Mouse (Mus musculus) midbrain, embryonic 10.5 days (tissue): ENCODE results near the gene Dnm1. TPM values are rescaled to one million over a fixed set of nuclear protein-coding genes. Genes with fewer than 3 reads are reported as not detected.

Experiments
- DNase-seq: peaks from one replicate; pipeline ENCODE4 v3.0.0-alpha.2; 2017; ENCODE audit warnings: low spot score
- H3K27ac ChIP-seq: fragments of 300-500 bp; sonication (generic); replicated peaks from 2 replicates; pipeline ENCODE4 v1.5.1; 2016; ENCODE audit warnings: mild to moderate bottlenecking
- H3K27me3 ChIP-seq: fragments of 300-500 bp; sonication (generic); 2 replicates; pipeline ENCODE4 v1.6.1; 2016; ENCODE audit warnings: low read depth, mild to moderate bottlenecking; ENCODE audit not compliant: poor library complexity, severe bottlenecking
- H3K36me3 ChIP-seq: fragments of 300-500 bp; sonication (generic); 2 replicates; pipeline ENCODE4 v1.6.1; 2016; ENCODE audit warnings: mild to moderate bottlenecking, moderate library complexity
- H3K4me1 ChIP-seq: fragments of 300-500 bp; sonication (generic); 2 replicates; pipeline ENCODE4 v1.6.1; 2016
- H3K4me3 ChIP-seq: fragments of 300-500 bp; sonication (generic); 2 replicates; pipeline ENCODE4 v1.5.1; 2016; ENCODE audit warnings: mild to moderate bottlenecking, moderate library complexity
- H3K9me3 ChIP-seq: fragments of 300-500 bp; sonication (generic); replicated peaks from 2 replicates; pipeline ENCODE4 v1.6.1; 2016; ENCODE audit warnings: mild to moderate bottlenecking
- WGBS: fragments of 180-500 bp; shearing (Covaris S2); methylation state at CpG from one replicate; pipeline ENCODE4 v1.1.7; 2016; 5-methylcytosine and 5-hydroxymethylcytosine counted together
- polyA plus RNA-seq: library from polyadenylated mRNA; unstranded; fragments of >200 nt; fragmentation: Nextera tagmentation; extraction: Ambion mirVana; gene quantifications from 2 replicates; pipeline ENCODE4 v1.2.1, GENCODE M21; 2016

Gene Dnm1
- polyA plus RNA-seq, 1 experiment from 2014 or later, result 9.0 TPM

DNA sequence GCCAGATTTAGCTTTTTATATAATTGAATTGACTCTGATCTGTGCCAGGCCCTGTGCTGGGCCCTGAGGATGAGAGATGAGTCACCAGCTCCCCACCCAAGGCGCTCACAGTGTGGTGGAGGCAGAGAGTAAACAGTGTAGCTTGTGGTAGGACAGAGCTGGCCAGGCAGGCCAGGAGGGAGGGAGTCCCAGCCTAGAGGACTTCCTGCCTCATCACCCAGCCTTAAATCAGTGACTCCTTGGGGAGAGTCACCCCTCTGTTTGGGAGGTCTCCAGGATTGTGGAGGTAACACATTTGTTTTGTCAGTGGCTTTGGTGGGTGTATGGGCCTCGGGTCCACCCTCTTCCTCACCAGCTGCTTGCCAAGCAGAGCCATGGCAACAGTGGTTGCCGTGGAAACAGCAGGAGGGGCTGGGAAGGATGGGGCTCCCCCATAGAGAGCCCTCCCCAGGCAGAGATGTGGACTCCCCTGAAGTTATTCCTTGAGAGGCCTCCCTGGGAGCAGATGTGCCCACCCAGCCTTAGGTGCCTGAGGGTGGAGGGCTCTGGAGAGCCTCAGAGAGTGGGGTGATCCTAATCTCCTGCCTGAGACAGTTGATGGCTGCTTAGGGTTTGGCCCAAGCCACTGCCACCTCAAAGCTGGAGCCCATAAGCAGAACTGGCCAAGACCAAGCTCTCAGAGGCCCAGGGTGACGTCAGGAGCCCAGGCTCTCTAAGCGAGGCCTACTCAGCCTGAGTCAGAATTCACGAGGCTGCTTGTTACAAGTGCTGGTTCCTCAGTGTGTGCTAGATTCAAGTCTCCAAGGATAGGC, 10.4 kb downstream of the Dnm1 start:
- Histone ChIP-seq H3K27ac (peak overlapping the region; percentile 24), H3K27me3 (peaks cover 7% of the 10 kb centered on the region; the same call in 1 of the 2 replicates), H3K9me3 (no peaks in the 10 kb centered on the region), H3K4me3 (no peak overlapping the region), H3K36me3 (peaks cover 5% of the 10 kb centered on the region; the same call in 1 of the 2 replicates), H3K4me1 (peaks cover 15% of the 10 kb centered on the region)
- WGBS, result 69% methylated on average over 6 of the region's 6 CpGs
- no peak for DNase-seq

DNA sequence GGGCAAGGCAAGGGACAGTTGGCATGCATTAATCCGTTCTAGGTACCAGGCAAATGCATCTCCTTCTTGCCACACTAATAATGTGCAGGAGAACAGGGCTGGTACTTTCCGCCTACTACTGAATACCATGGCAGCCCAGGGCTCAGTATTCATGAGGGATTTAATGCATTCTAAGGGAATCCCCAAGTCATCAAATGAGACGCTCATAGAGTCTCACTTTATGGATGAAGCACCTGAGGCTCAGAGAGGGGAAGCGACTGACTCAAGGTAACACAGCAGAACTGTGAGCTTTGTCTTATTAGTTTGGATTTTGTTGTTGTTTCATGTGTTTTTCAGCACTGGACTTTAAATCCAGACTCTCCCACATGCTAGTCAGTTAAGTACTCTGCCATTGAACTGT, 11.1 kb downstream of the Dnm1 start:
- WGBS, result 84% methylated on average over 4 of the region's 4 CpGs
- peaks cover 8% of the 10 kb centered on the region; the same call in 1 of the 2 replicates for H3K36me3 ChIP-seq
- no peak for DNase-seq
- H3K27me3 ChIP-seq, result peaks cover 7% of the 10 kb centered on the region; the same call in 1 of the 2 replicates
- no peaks in the 10 kb centered on the region for H3K9me3 ChIP-seq
- H3K27ac ChIP-seq, result no peak overlapping the region
- no peak overlapping the region for H3K4me3 ChIP-seq
- H3K4me1 ChIP-seq, result peaks cover 15% of the 10 kb centered on the region

DNA sequence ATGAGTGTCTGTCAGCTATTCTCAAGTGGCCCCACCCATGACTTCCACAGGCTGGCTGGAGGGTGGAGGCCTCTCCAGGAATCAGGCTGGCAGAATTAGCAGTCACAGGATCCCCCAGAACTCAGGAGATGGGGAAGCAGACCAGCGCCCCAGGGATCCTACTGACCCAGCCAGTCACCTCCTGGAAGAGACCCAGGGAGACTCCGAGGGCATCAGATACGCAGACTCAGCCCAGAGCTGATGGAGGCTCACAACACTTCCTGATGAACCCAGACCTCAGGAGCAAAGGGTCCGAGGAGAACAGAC, 11.6 kb downstream of the Dnm1 start:
- peaks cover 8% of the 10 kb centered on the region; the same call in 1 of the 2 replicates for H3K36me3 ChIP-seq
- H3K27ac ChIP-seq, result no peak overlapping the region
- no peak overlapping the region for H3K4me3 ChIP-seq
- H3K9me3 ChIP-seq, result no peaks in the 10 kb centered on the region
- WGBS, result 92% methylated on average over 4 of the region's 4 CpGs
- no peak for DNase-seq
- peaks cover 15% of the 10 kb centered on the region for H3K4me1 ChIP-seq
- H3K27me3 ChIP-seq, result peaks cover 7% of the 10 kb centered on the region; the same call in 1 of the 2 replicates

DNA sequence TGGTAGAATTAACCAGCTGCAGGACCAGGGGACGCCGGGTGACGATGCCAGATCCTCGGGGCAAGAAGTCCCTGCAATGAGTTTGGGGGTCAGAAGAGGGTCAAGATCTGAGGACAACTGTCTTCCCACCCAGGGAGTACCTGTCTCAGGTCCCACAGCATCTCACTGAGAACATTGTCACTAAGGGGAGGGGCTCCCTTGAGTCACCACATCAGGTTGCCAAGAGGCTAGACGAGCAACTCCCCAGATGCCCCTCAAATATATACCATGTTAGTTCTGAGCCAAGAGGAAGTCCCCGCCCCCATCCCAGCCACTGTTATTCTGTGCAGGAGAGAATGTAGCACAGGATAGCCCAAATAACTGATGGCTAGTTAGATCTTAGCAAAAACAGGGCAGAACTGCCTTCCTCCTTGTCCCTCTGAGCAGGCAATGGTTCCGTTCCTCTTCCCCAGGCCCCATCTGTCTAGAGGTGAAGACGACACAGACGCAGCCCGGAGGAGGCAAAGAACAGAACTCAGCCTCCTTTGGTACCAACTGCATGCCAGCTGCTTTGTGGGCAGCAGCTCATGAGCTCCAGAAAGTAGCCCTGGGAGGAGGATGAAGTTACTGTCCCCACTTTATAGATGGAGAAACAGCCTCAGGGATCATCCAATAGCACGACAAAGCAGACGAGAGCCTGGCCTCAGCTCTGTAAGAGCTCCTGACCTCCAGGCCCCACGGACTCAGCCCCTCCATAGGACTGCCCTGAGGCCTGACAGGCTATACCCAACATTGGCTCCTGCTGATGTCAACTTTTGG, 12.1 kb downstream of the Dnm1 start:
- Histone ChIP-seq H3K36me3 (peaks cover 10% of the 10 kb centered on the region; the same call in 1 of the 2 replicates), H3K4me3 (no peak overlapping the region), H3K27ac (no peak overlapping the region), H3K27me3 (peaks cover 12% of the 10 kb centered on the region; the same call in 1 of the 2 replicates), H3K9me3 (no peaks in the 10 kb centered on the region), H3K4me1 (peaks cover 17% of the 10 kb centered on the region)
- WGBS, result 85% methylated on average over 13 of the region's 13 CpGs
- no peak for DNase-seq

DNA sequence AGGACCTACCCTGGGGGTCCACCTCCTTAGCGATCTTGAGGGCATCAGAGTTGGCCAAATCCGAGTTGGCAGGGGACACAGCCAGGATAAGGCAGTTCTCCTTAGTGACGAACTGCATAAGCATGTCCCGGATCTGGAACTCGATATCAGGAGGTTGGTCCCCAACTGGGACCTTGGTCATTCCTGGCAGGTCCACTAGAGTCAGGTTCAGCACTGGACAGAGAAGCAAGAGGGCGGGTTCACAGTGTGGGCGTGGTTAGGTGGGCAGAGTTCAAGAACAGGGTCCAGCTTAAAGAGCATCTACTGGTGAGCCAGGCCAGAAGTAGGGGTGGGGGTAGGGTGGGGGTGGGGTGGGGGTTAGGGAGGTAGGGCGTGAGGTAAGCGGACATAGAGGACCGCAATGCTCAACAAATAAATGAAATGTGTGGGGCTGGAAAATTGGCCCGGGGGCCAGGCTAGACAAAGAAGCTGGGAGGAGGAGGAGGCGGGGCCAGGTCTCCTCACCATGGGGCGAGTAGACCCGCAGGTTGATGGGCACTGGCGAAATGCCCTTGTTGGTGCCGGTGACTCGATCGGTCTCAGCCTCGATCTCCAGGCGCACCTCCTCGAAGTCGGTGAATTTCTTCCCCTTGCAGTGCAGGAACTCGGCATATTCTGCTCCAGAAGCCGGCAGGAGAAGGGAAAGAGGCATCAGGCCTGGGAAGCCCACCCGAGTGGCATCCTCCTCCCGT, 13.1 kb downstream of the Dnm1 start:
- 37% methylated on average over 26 of the region's 26 CpGs for WGBS
- Histone ChIP-seq H3K36me3 (peaks cover 19% of the 10 kb centered on the region), H3K4me3 (no peak overlapping the region), H3K9me3 (no peaks in the 10 kb centered on the region), H3K4me1 (peaks cover 19% of the 10 kb centered on the region), H3K27me3 (peaks cover 21% of the 10 kb centered on the region), H3K27ac (no peak overlapping the region)
- DNase-seq, result no peak

DNA sequence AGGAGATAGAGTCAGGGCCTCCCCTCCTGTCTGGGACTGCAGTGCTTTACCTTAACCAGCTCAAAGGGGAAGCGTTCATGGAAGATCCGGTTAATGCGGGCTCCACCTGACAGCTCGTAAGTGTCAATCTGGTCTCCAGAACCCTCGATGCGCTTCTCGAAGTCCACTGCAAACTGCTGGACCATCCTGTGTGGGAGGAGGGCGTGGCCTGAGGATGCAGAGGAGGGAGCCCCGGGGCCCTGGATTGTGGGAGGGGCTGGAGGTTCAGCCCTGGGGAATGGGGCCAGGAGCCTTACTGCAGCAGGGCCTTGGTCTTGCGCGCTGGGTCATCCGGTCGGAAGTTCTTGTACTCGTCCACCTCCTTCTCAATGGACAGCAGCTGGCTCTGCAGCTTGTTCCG, 17.2 kb downstream of the Dnm1 start:
- H3K27me3 ChIP-seq, result peaks cover 36% of the 10 kb centered on the region
- peaks cover 4% of the 10 kb centered on the region for H3K4me1 ChIP-seq
- no peak overlapping the region for H3K4me3 ChIP-seq
- H3K27ac ChIP-seq, result no peak overlapping the region
- no peak for DNase-seq
- 52% methylated on average over 15 of the region's 15 CpGs for WGBS
- H3K36me3 ChIP-seq, result peaks cover 22% of the 10 kb centered on the region
- no peaks in the 10 kb centered on the region for H3K9me3 ChIP-seq

DNA sequence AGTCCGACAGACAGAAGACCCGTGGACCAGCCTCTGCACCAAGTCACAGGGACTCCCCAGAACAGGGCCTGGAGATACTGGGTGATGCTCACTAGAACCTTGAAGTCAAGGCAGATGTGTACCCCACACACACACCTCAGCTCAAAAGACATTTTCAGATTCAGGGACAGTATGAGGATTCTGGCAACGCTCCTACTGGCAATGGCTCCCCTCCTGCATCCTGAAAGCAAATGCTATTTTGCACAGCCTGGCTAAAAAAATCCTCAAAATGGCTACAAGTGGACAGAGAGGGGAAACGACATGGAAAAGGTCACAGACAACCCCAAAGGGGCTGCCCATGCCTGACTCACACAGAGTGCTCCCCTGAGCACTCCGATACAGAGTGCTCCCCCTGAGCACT, 21.0 kb downstream of the Dnm1 start:
- peaks cover 15% of the 10 kb centered on the region for H3K4me1 ChIP-seq
- WGBS, result 89% methylated on average over 5 of the region's 5 CpGs
- H3K27ac ChIP-seq, result no peak overlapping the region
- H3K36me3 ChIP-seq, result peaks cover 14% of the 10 kb centered on the region; the same call in 1 of the 2 replicates
- no peak overlapping the region for H3K4me3 ChIP-seq
- H3K27me3 ChIP-seq, result peaks cover 28% of the 10 kb centered on the region
- no peak for DNase-seq
- no peaks in the 10 kb centered on the region for H3K9me3 ChIP-seq

DNA sequence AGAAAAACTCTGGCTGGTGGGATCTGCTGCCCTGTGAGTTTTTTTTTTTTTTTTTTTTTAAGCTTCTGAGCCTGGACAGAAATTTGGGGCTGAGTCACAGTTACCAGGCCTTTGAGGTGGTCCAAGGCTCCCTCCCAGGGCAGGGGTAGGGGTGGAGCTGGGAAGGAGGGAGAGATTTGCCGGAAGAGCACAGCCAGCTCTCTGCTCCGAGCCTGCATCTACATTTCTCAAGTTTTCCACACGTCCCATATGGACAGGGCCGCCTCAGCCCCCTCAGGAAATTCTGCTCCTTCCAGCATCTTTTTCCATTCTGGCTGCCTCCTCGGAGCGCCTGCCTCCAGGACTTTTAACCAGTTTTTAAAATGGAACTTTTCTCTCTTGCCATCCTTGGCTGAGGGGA, 23.6 kb downstream of the Dnm1 start:
- Histone ChIP-seq H3K9me3 (no peaks in the 10 kb centered on the region), H3K27me3 (0 out of 2 replicates have a peak, but pooled peaks cover 9% of the 10 kb centered on the region), H3K27ac (peak overlapping the region; percentile 28; the same call in 1 of the 2 replicates), H3K4me1 (peaks cover 11% of the 10 kb centered on the region), H3K36me3 (0 out of 2 replicates have a peak, but pooled peaks cover 2% of the 10 kb centered on the region), H3K4me3 (no peak overlapping the region)
- no peak for DNase-seq
- WGBS, result 57% methylated on average over 6 of the region's 6 CpGs

DNA sequence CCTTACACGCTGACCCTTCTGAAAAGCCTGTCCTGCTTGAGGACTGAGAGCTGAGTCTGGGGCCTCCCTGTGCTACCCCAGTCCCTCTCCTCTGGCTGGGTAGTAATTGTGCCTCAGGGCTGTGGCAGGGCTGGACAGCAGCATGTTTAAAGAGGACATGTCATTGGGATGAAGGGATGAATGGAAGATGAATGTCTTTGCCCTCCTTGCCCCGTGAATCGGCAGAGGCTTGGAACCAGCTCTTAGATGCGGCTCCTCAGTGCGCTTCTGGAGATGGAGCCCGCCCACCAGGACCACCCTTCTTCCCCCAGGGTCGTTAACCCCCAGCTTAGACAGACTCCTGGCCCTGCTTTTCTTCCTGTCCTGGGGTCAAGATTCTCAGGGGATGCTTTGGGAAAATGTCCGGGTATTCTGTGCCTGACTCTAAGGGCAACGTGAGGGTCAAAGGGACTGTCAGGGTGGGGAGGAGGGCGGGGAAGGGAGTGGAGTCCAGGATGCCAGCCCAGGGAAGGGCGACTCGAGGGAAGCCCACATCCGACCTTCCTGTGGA, 24.2 kb downstream of the Dnm1 start:
- H3K36me3 ChIP-seq, result no peaks in the 10 kb centered on the region
- 40% methylated on average over 13 of the region's 13 CpGs for whole genome bisulfite sequencing

GRCm38 (mm10) chr2:32327200-32327599, 25.9 kb downstream of the Dnm1 start:
- 87% methylated on average over 4 of the region's 4 CpGs for WGBS
- peaks cover 24% of the 10 kb centered on the region for H3K4me1 ChIP-seq

More for the DNA sequence above, 24.2 kb downstream of the Dnm1 start:
- H3K27ac ChIP-seq, result peak overlapping the region; percentile 28
- no peaks in the 10 kb centered on the region for H3K9me3 ChIP-seq
- DNase-seq, result no peak
- no peak overlapping the region for H3K4me3 ChIP-seq
- H3K27me3 ChIP-seq, result 0 out of 2 replicates have a peak, but pooled peaks cover 4% of the 10 kb centered on the region
- peaks cover 11% of the 10 kb centered on the region for H3K4me1 ChIP-seq

DNA sequence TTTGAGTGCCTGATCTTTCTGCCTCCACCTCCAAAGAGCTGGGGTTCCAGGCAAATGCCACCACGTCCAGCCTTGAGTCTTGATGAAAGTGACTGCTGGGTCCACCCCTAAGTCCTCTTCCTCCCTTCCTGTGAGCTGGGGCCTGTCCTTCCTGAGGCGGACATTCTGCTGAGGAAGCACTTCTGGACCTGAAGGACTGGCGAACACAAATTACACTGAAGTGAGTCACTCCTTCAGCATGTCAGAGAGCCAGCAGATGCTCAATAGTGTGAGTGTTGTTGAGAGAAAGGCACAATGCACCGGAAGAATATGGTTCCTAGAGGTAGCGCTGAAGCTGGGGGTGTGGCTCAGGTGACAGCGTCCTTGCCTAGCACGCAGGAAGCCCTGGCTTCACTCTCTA, 27.8 kb downstream of the Dnm1 start:
- H3K9me3 ChIP-seq, result no peaks in the 10 kb centered on the region
- no peak overlapping the region for H3K4me3 ChIP-seq
- no peak overlapping the region for H3K27ac ChIP-seq
- no peak for DNase-seq
- H3K4me1 ChIP-seq, result peaks cover 34% of the 10 kb centered on the region
- peaks cover 3% of the 10 kb centered on the region; the same call in 1 of the 2 replicates for H3K27me3 ChIP-seq
- no peaks in the 10 kb centered on the region for H3K36me3 ChIP-seq
- WGBS, result 80% methylated on average over 7 of the region's 7 CpGs

More at GRCm38 (mm10) chr2:32327200-32327599, 25.9 kb downstream of the Dnm1 start:
- Histone ChIP-seq H3K4me3 (no peak overlapping the region), H3K36me3 (no peaks in the 10 kb centered on the region), H3K27ac (no peak overlapping the region), H3K9me3 (no peaks in the 10 kb centered on the region), H3K27me3 (no peaks in the 10 kb centered on the region)
- DNase-seq, result no peak

DNA sequence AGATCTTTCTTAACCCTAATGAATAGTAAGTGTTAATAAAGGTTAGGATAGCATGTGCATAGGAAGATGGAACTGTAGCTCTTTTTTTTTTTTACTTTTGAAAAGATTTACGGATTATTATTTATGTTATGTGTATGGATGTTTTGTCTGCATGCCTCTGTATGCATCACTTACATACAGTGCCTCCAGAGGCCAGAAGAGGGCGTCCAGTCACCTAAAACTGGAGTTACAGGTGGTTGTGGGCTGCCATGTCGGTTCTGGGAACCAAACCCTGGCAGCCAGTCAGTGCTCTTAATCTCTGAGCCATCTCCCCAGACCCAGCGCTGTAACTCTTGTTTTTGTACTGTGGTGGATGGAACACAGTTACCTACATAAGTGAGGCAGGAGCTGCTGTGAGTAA, 28.8 kb downstream of the Dnm1 start:
- WGBS, result 60% methylated on average over 4 of the region's 4 CpGs
- Histone ChIP-seq H3K27ac (no peak overlapping the region), H3K9me3 (no peaks in the 10 kb centered on the region), H3K27me3 (peaks cover 10% of the 10 kb centered on the region), H3K36me3 (no peaks in the 10 kb centered on the region), H3K4me1 (peaks cover 43% of the 10 kb centered on the region), H3K4me3 (no peak overlapping the region)
- no peak for DNase-seq
